Mouse (Mus musculus): Measurements from ENCODE around the gene Rph3a. TPM values are rescaled to one million over a fixed set of nuclear protein-coding genes. Genes with fewer than 3 reads are reported as not detected.

Rph3a gene
- 2.5 TPM for polyA plus RNA-seq (2014; fragmentation: Illumina TruSeq; extraction: RNeasy Lipid Tissue Mini Kit (QIAGEN cat#74804); ENCODE audit: low read depth, low replicate concordance)

DNA sequence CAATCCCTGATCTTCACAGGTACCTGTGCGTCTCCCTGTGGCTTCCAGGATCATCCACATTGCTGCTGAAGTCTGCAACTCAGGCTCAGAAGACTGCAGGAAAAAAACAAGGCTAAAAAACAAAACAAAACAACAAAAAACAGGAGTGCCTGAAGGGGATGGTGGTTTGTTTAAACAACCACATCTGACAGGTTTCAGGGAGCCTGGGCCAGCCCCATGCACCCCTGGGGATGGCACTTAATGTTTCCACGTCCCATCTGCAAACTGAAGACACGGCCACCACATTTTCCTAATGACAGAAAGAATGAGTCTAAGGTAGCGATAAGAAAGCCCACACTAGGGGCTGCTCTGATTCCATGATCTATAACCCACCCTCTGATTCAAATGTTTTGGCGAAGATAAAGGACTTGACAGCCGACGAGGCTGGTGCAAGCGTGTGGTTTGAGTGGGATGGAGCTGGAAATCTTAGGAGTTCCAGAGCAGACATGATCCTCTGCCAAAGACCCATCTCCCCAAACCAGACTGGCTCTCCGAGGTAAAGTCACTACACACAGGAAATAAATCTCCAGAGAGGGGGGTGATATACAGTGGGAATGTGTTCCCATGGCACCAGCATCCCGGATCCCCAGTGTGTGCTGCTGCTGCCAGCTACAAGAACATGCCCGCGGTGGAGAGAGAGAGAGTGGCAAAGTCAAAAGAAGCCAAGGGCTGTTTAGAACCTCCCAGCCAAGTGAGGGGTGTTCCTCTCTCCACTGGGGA, at the start of gene Rph3a:
Gene Rph3a, minus strand, starts transcription at position 282 of the 759 bp plus-strand sequence.

DNA sequence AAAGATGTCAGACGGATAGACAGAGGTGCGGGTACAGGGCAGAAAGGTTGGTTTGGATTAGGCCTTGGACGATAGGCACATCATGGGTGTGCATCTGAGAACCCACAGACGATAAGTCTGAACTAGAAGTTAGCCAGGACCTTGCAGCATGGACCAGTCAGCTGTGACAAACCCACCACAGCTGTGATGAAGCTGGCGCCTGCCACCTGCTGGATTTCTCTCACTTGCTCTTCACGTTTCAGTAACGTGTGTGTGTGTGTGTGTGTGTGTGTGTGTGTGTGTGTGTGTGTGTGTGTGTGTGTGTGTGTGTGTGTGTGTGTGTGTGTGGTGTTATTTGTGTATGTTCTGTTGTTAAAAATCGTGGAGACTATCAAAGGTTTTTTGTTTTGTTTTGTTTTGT, 95.7 kb downstream of the Rph3a start, which contains the start of gene Oas1d:
Gene Oas1d, plus strand, starts transcription at position 333 of the 400 bp plus-strand sequence.

DNA sequence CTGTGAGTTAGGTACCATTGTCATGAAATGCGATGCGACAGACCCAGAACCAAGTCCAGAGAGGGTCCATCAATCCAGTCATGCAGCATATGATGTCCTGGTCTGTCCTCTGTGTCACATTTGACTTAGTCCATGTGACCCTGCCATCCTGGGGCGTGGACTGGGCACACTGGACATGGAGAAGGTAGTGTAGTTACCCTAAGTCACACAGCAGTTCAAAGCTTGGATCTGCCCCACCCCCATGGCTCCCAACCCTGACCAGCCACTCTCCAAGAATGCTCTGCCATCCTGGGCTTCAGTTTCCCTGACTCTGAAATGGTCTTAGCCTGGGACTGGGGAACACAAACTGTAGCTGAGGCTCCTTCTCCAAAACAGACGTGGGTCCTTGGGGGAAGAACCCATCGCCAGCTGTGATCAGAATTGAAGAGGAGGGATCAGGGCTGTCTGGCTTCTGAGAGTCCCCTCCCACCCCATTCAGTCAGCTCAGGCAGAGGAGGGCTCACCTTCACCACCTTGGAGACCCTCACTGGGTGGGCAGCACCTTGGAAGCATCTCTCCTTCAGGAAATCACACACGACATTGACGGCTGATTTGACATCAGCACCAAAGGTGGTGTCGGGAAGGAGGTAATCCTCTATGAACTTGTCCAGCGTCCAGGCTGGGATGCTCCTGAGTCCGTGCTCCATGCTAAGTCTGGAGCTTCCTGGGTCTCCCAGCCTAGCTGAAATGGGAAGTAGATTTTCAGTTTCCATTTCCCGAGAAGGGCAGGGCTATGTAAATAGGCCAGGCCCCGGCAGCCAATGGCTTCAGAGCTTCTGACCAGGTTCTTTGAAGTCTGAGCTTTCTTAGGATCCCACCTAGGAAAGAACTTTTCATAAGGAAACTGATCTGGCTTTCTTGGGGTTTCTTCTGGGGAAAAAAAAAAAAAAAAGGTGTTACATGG, 102.8 kb downstream of the Rph3a start, which contains the start of gene Oas1a:
Gene Oas1a, minus strand, starts transcription at position 731 of the 943 bp plus-strand sequence.

Other genes with a start within 250 kb of the Rph3a start
- 0.41 TPM for gene Oas3, start 232.4 kb downstream of the Rph3a start, polyA plus RNA-seq (2014; fragmentation: Illumina TruSeq; extraction: RNeasy Lipid Tissue Mini Kit (QIAGEN cat#74804); ENCODE audit: low read depth, low replicate concordance)
- gene Oas1e, start 214.6 kb downstream of the Rph3a start, polyA plus RNA-seq (2014; fragmentation: Illumina TruSeq; extraction: RNeasy Lipid Tissue Mini Kit (QIAGEN cat#74804); ENCODE audit: low read depth, low replicate concordance) = not detected
- 0.99 TPM for gene Oas1c, start 197.6 kb downstream of the Rph3a start, polyA plus RNA-seq (2014; fragmentation: Illumina TruSeq; extraction: RNeasy Lipid Tissue Mini Kit (QIAGEN cat#74804); ENCODE audit: low read depth, low replicate concordance)
- gene Oas1f, start 162.7 kb downstream of the Rph3a start, polyA plus RNA-seq (2014; fragmentation: Illumina TruSeq; extraction: RNeasy Lipid Tissue Mini Kit (QIAGEN cat#74804); ENCODE audit: low read depth, low replicate concordance) = not detected
- not detected for gene Oas1h, start 148.7 kb downstream of the Rph3a start, polyA plus RNA-seq (2014; fragmentation: Illumina TruSeq; extraction: RNeasy Lipid Tissue Mini Kit (QIAGEN cat#74804); ENCODE audit: low read depth, low replicate concordance)
- not detected for gene Oas1g, start 122.5 kb downstream of the Rph3a start, polyA plus RNA-seq (2014; fragmentation: Illumina TruSeq; extraction: RNeasy Lipid Tissue Mini Kit (QIAGEN cat#74804); ENCODE audit: low read depth, low replicate concordance)
- 0.99 TPM for gene Oas1a, start 102.6 kb downstream of the Rph3a start, polyA plus RNA-seq (2014; fragmentation: Illumina TruSeq; extraction: RNeasy Lipid Tissue Mini Kit (QIAGEN cat#74804); ENCODE audit: low read depth, low replicate concordance)
- not detected for gene Oas1d, start 95.6 kb downstream of the Rph3a start, polyA plus RNA-seq (2014; fragmentation: Illumina TruSeq; extraction: RNeasy Lipid Tissue Mini Kit (QIAGEN cat#74804); ENCODE audit: low read depth, low replicate concordance)
- gene Ptpn11, start 181.3 kb upstream of the Rph3a start, polyA plus RNA-seq (2014; fragmentation: Illumina TruSeq; extraction: RNeasy Lipid Tissue Mini Kit (QIAGEN cat#74804); ENCODE audit: low read depth, low replicate concordance) = 57.9 TPM
- gene Rpl6, start 194.4 kb upstream of the Rph3a start, polyA plus RNA-seq (2014; fragmentation: Illumina TruSeq; extraction: RNeasy Lipid Tissue Mini Kit (QIAGEN cat#74804); ENCODE audit: low read depth, low replicate concordance) = 302 TPM
- 4.0 TPM for gene Hectd4, start 210.1 kb upstream of the Rph3a start, polyA plus RNA-seq (2014; fragmentation: Illumina TruSeq; extraction: RNeasy Lipid Tissue Mini Kit (QIAGEN cat#74804); ENCODE audit: low read depth, low replicate concordance)